Mouse (Mus musculus) midbrain, embryonic 10.5 days (tissue): ENCODE data around the gene Abca8b. TPM values are rescaled to one million over a fixed set of nuclear protein-coding genes. Genes with fewer than 3 reads are reported as not detected.
"Not testable (repeated sequence)": the region's sequence is repeated elsewhere in the genome, so short reads cannot be mapped to it uniquely, and the experiment has no call there.

Experiments
- DNase-seq: peaks from one replicate; pipeline ENCODE4 v3.0.0-alpha.2; 2017; ENCODE audit warnings: low spot score
- H3K27ac ChIP-seq: fragments of 300-500 bp; sonication (generic); replicated peaks from 2 replicates; pipeline ENCODE4 v1.5.1; 2016; ENCODE audit warnings: mild to moderate bottlenecking
- H3K27me3 ChIP-seq: fragments of 300-500 bp; sonication (generic); 2 replicates; pipeline ENCODE4 v1.6.1; 2016; ENCODE audit warnings: low read depth, mild to moderate bottlenecking; ENCODE audit not compliant: poor library complexity, severe bottlenecking
- H3K36me3 ChIP-seq: fragments of 300-500 bp; sonication (generic); 2 replicates; pipeline ENCODE4 v1.6.1; 2016; ENCODE audit warnings: mild to moderate bottlenecking, moderate library complexity
- H3K4me1 ChIP-seq: fragments of 300-500 bp; sonication (generic); 2 replicates; pipeline ENCODE4 v1.6.1; 2016
- H3K4me3 ChIP-seq: fragments of 300-500 bp; sonication (generic); 2 replicates; pipeline ENCODE4 v1.5.1; 2016; ENCODE audit warnings: mild to moderate bottlenecking, moderate library complexity
- H3K9me3 ChIP-seq: fragments of 300-500 bp; sonication (generic); replicated peaks from 2 replicates; pipeline ENCODE4 v1.6.1; 2016; ENCODE audit warnings: mild to moderate bottlenecking
- WGBS: fragments of 180-500 bp; shearing (Covaris S2); methylation state at CpG from one replicate; pipeline ENCODE4 v1.1.7; 2016; 5-methylcytosine and 5-hydroxymethylcytosine counted together
- polyA plus RNA-seq: library from polyadenylated mRNA; unstranded; fragments of >200 nt; fragmentation: Nextera tagmentation; extraction: Ambion mirVana; gene quantifications from 2 replicates; pipeline ENCODE4 v1.2.1, GENCODE M21; 2016

The Abca8b gene
- polyA plus RNA-seq, 1 experiment from 2014 or later, result 0.11 TPM

GRCm38 (mm10) chr11:109961495-109962492 lies 33.9 kb downstream of the Abca8b start:
- DNase-seq, result no peak
- WGBS, result 72% methylated on average over 4 of the region's 4 CpGs
- no peaks in the 10 kb centered on the region for H3K9me3 ChIP-seq

GRCm38 (mm10) chr11:109955185-109955584 lies 40.5 kb downstream of the Abca8b start:
- no peaks in the 10 kb centered on the region for H3K36me3 ChIP-seq
- WGBS, result 84% methylated on average over 1 of the region's 1 CpGs
- DNase-seq, result no peak

More at GRCm38 (mm10) chr11:109961495-109962492, 33.9 kb downstream of the Abca8b start:
- Histone ChIP-seq H3K4me3 (no peak overlapping the region), H3K27ac (no peak overlapping the region), H3K36me3 (no peaks in the 10 kb centered on the region), H3K27me3 (no peaks in the 10 kb centered on the region), H3K4me1 (peaks cover 8% of the 10 kb centered on the region)

GRCm38 (mm10) chr11:109936915-109937314 lies 58.7 kb downstream of the Abca8b start:
- H3K27me3 ChIP-seq, result no peaks in the 10 kb centered on the region
- no peak for DNase-seq
- no peaks in the 10 kb centered on the region for H3K9me3 ChIP-seq
- H3K36me3 ChIP-seq, result no peaks in the 10 kb centered on the region
- WGBS, result 91% methylated on average over 5 of the region's 5 CpGs
- no peak overlapping the region for H3K27ac ChIP-seq
- H3K4me3 ChIP-seq, result no peak overlapping the region
- H3K4me1 ChIP-seq, result no peaks in the 10 kb centered on the region

More at GRCm38 (mm10) chr11:109955185-109955584, 40.5 kb downstream of the Abca8b start:
- no peaks in the 10 kb centered on the region for H3K27me3 ChIP-seq
- H3K9me3 ChIP-seq, result no peaks in the 10 kb centered on the region
- H3K4me1 ChIP-seq, result no peaks in the 10 kb centered on the region
- no peak overlapping the region for H3K27ac ChIP-seq
- H3K4me3 ChIP-seq, result no peak overlapping the region

GRCm38 (mm10) chr11:109933207-109933606 lies 62.4 kb downstream of the Abca8b start:
- not testable (repeated sequence) for H3K4me3 ChIP-seq, H3K4me1 ChIP-seq, H3K36me3 ChIP-seq, H3K27ac ChIP-seq, H3K9me3 ChIP-seq, DNase-seq, H3K27me3 ChIP-seq
- 91% methylated on average over 4 of the region's 4 CpGs for WGBS

GRCm38 (mm10) chr11:109928489-109928888 lies 67.2 kb downstream of the Abca8b start:
- Histone ChIP-seq H3K27me3 (no peaks in the 10 kb centered on the region), H3K4me3 (no peak overlapping the region), H3K9me3 (no peaks in the 10 kb centered on the region), H3K36me3 (no peaks in the 10 kb centered on the region), H3K4me1 (peaks cover 5% of the 10 kb centered on the region; the same call in 1 of the 2 replicates), H3K27ac (no peak overlapping the region)
- no peak for DNase-seq
- 47% methylated on average over 2 of the region's 2 CpGs for WGBS

GRCm38 (mm10) chr11:109926718-109927680 lies 68.6 kb downstream of the Abca8b start:
- no peaks in the 10 kb centered on the region for H3K27me3 ChIP-seq
- peaks cover 5% of the 10 kb centered on the region; the same call in 1 of the 2 replicates for H3K4me1 ChIP-seq
- H3K27ac ChIP-seq, result no peak overlapping the region
- WGBS, result 75% methylated on average over 7 of the region's 7 CpGs
- H3K9me3 ChIP-seq, result no peaks in the 10 kb centered on the region
- no peak for DNase-seq
- no peaks in the 10 kb centered on the region for H3K36me3 ChIP-seq
- H3K4me3 ChIP-seq, result no peak overlapping the region

DNA sequence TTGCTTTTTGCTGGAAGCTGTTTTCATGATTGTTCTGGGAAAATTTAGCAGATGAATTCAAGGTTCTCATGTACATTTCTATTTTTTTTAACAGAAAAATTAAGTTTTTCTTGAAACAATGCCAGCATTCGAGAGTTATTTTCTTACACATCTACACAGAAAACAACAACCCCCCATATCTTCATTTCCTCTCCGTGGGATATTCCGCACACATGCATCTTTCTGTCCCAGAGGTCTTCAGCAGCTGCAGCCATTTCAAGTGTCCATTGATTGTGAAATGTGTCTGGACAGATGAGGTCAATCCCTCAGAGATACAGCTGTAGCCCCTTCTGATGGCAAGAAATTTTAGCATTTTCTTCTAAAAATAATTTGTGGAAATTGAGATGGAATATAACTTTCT lies 73.4 kb downstream of the Abca8b start:
- Histone ChIP-seq H3K4me3 (no peak overlapping the region), H3K36me3 (no peaks in the 10 kb centered on the region), H3K9me3 (no peaks in the 10 kb centered on the region), H3K27me3 (no peaks in the 10 kb centered on the region), H3K27ac (no peak overlapping the region), H3K4me1 (no peaks in the 10 kb centered on the region)
- WGBS, result 91% methylated on average over 3 of the region's 3 CpGs
- DNase-seq, result no peak

GRCm38 (mm10) chr11:109919480-109919879 lies 76.2 kb downstream of the Abca8b start:
- H3K36me3 ChIP-seq, result no peaks in the 10 kb centered on the region
- WGBS, result 71% methylated on average over 2 of the region's 2 CpGs

GRCm38 (mm10) chr11:109916654-109917053 lies 79.0 kb downstream of the Abca8b start:
- H3K27me3 ChIP-seq, result no peaks in the 10 kb centered on the region
- H3K4me3 ChIP-seq, result no peak overlapping the region
- H3K4me1 ChIP-seq, result no peaks in the 10 kb centered on the region
- DNase-seq, result no peak
- H3K9me3 ChIP-seq, result no peaks in the 10 kb centered on the region
- H3K36me3 ChIP-seq, result no peaks in the 10 kb centered on the region
- WGBS, result 92% methylated on average over 10 of the region's 10 CpGs
- no peak overlapping the region for H3K27ac ChIP-seq

More at GRCm38 (mm10) chr11:109919480-109919879, 76.2 kb downstream of the Abca8b start:
- H3K4me1 ChIP-seq, result no peaks in the 10 kb centered on the region
- no peak for DNase-seq
- H3K9me3 ChIP-seq, result no peaks in the 10 kb centered on the region
- no peaks in the 10 kb centered on the region for H3K27me3 ChIP-seq
- no peak overlapping the region for H3K4me3 ChIP-seq
- no peak overlapping the region for H3K27ac ChIP-seq

DNA sequence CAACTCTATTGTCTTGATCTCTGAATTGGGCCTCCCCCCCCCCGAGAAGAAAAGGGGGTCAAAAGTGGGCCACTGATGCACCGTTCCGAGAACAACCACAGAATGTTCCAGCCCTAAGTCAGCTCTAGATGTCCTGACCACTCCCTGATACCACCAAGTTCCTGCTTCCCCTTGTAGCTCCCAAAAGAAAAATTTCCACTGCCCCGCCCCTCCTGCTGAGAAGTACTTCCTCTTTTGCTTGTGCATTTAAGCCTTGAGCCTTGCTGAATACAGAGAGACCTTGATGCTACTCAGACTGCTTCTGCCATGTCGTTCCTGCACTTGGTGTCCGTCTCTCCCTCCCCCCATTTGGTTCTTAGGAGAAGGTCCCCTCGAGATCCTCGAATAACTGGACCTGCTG lies 82.5 kb downstream of the Abca8b start:
- not testable (repeated sequence) for H3K4me1 ChIP-seq, H3K27me3 ChIP-seq, H3K36me3 ChIP-seq, H3K4me3 ChIP-seq, DNase-seq, H3K9me3 ChIP-seq, H3K27ac ChIP-seq
- WGBS, result 89% methylated on average over 8 of the region's 8 CpGs

DNA sequence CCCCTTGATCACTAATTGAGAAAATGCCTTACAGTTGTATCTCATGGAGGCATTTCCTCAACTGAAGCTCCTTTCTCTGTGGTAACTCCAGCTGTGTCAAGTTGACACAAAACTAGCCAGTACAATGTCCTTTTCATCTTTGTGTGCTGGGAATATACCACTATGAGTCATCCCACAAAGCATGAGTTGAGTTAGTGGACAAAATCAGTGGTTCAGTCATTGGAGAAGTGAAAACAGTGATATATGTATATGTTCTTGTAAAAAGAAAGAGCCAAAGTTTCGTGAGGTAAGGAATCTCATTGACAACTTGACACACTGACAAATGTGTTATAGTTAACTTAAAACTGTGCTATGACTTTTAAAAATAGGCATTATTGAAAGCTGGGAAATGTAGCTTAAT lies 83.5 kb downstream of the Abca8b start:
- 77% methylated on average over 1 of the region's 1 CpGs for WGBS

DNA sequence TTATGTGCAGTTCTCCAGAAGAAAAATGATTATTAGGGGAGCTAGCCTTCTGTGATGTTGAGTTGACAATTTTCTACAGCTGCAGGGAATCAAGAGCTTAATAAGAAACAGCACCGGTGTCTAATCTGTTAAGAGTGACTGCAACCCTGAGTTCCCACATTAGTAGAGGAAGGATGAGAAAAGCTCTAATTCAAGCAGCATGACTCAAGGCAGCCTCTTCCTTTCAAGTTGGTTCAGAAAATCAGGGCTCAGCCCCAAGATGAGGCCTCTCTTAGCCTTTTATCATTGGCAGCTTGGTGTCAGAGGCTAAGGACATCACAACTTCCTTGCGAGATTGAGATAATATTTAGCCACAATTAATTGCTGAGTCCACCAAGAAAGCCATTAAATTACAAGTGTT lies 85.8 kb downstream of the Abca8b start:
- DNase-seq, result no peak
- no peaks in the 10 kb centered on the region for H3K4me1 ChIP-seq
- H3K4me3 ChIP-seq, result no peak overlapping the region
- no peak overlapping the region for H3K27ac ChIP-seq
- WGBS, result 76% methylated on average over 2 of the region's 2 CpGs
- H3K27me3 ChIP-seq, result no peaks in the 10 kb centered on the region
- H3K36me3 ChIP-seq, result no peaks in the 10 kb centered on the region
- 0 out of 2 replicates have a peak, but pooled peaks cover 3% of the 10 kb centered on the region for H3K9me3 ChIP-seq

More for the DNA sequence above, 83.5 kb downstream of the Abca8b start:
- not testable (repeated sequence) for H3K27me3 ChIP-seq, H3K36me3 ChIP-seq, H3K4me1 ChIP-seq, H3K9me3 ChIP-seq, DNase-seq, H3K27ac ChIP-seq, H3K4me3 ChIP-seq
